Mouse (Mus musculus) right cerebral cortex, postnatal 10 days (tissue): ENCODE results near the gene 1700037C18Rik.

Source experiments
- DNase-seq, 2 experiments: peaks; one replicate each; pipeline ENCODE4 v3.0.0; 2021; ENCODE audit warnings: low spot score in 2 of 2

Gene 1700037C18Rik

GRCm38 (mm10) chr16:3908537-3909111, at the start of gene 1700037C18Rik, which contains the start of gene Cluap1:
1700037C18Rik (minus strand) TSS chr16:3908689.
Cluap1 (plus strand) TSS chr16:3908801.
- peak; percentile 96 to 97 for DNase-seq

- DNase-seq, result no peak
These were observed 47.9 kb upstream of the 1700037C18Rik start for GRCm38 (mm10) chr16:3956369-3956768.

- DNase-seq, result no peak
These were observed 42.7 kb upstream of the 1700037C18Rik start for GRCm38 (mm10) chr16:3951141-3951540.

GRCm38 (mm10) chr16:3934701-3935100, 26.2 kb upstream of the 1700037C18Rik start:
- DNase-seq, result no peak

- no peak for DNase-seq
These were observed 25.6 kb upstream of the 1700037C18Rik start for GRCm38 (mm10) chr16:3934091-3934490.

GRCm38 (mm10) chr16:3933536-3933935, 25.0 kb upstream of the 1700037C18Rik start:
- DNase-seq, result no peak

- no peak for DNase-seq
These were observed 20.7 kb upstream of the 1700037C18Rik start for GRCm38 (mm10) chr16:3929151-3929550.

- no peak for DNase-seq
These were observed 20.1 kb upstream of the 1700037C18Rik start for GRCm38 (mm10) chr16:3928582-3928981.

GRCm38 (mm10) chr16:3923966-3924365, 15.5 kb upstream of the 1700037C18Rik start:
- no peak for DNase-seq

GRCm38 (mm10) chr16:3923515-3923914, 15.0 kb upstream of the 1700037C18Rik start:
- DNase-seq, result no peak

GRCm38 (mm10) chr16:3920756-3921155, 12.3 kb upstream of the 1700037C18Rik start:
- DNase-seq, result no peak

GRCm38 (mm10) chr16:3909118-3909517, 629 bp upstream of the 1700037C18Rik start:
- no peak for DNase-seq

GRCm38 (mm10) chr16:3907471-3907870, 1.0 kb downstream of the 1700037C18Rik start:
- no peak for DNase-seq

- no peak for DNase-seq
These were observed 11.9 kb downstream of the 1700037C18Rik start for GRCm38 (mm10) chr16:3896553-3896952.

GRCm38 (mm10) chr16:3896046-3896445, 12.4 kb downstream of the 1700037C18Rik start:
- DNase-seq, result no peak

GRCm38 (mm10) chr16:3895173-3895792, 13.2 kb downstream of the 1700037C18Rik start:
- no peak for DNase-seq

GRCm38 (mm10) chr16:3893739-3894138, 14.8 kb downstream of the 1700037C18Rik start:
- no peak for DNase-seq

GRCm38 (mm10) chr16:3891621-3892295, 16.7 kb downstream of the 1700037C18Rik start:
- DNase-seq, result no peak

- no peak for DNase-seq
These were observed 23.3 kb downstream of the 1700037C18Rik start for GRCm38 (mm10) chr16:3885065-3885670.

GRCm38 (mm10) chr16:3884201-3885064, 24.1 kb downstream of the 1700037C18Rik start, which contains the start of the genes Zfp597 and Gm20695:
Zfp597 (minus strand) TSS chr16:3884561.
Gm20695 (plus strand) TSS chr16:3884648.
- peak; percentile 95 to 96 for DNase-seq

GRCm38 (mm10) chr16:3876346-3876745, 32.1 kb downstream of the 1700037C18Rik start:
- no peak for DNase-seq
